ENCODE assay signal across 13 mouse cellular contexts in the genomic region with DNA sequence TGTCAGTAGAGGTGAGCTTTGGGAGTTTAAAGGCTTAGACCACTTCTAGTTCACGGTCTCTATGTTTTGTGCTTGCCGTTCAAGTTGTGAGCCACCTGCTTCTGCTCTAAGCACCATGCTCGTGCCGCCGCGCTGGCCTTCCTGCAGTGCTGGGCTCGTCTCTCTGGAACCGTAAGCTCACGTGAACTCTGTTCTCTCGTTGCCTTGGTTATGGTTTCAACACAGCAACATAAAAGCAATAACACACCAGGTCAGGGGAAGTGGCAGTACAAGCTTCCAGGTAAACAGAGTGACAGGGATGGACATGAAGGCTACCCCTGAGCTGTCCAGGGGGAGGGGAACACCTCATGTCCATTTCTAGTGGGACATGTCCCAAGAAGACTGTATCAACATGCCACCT.
"Had no signal": no experiment of that assay in that cellular context is flagged by ENCODE, and none has a peak within 500 bp of the region (broad histone marks: within the 10 kb centered on the region; RNA-seq: fewer than 3 reads in every experiment).

No protein-coding gene starts in this region.

- H3K27ac ChIP-seq: kidney, postnatal 0 days; layer of hippocampus, adult 2 months; liver, embryonic 14.5 days; macrophage; stomach, postnatal 0 days had no signal

- DNase-seq: kidney, adult 2 months; layer of hippocampus, adult 9-11 months; lung, embryonic 14.5 days; midbrain, embryonic 14.5 days; thymus, adult 2 months; thymus, postnatal 25 days had no signal

- H3K4me2 ChIP-seq: lung, embryonic 14.5 days; midbrain, embryonic 11.5 days had no signal

- ATAC-seq: lung, postnatal 0 days had no signal

- H3K9ac ChIP-seq: liver, embryonic 14.5 days; lung, embryonic 14.5 days had no signal

- H3K4me3 ChIP-seq: layer of hippocampus, adult 2 months had no signal
